Mouse (Mus musculus) small intestine, adult 2 months (tissue): ENCODE measurements around the gene Degs2.

Source experiments
- CTCF ChIP-seq: fragments of 200-500 bp; IDR thresholded peaks from 2 replicates; pipeline ENCODE4 v1.5.1; 2012; ENCODE audit warnings: low read depth, mild to moderate bottlenecking, control low read depth, inconsistent platforms, low read length, moderate library complexity, mixed read lengths; ENCODE audit not compliant: insufficient replicate concordance, insufficient read length; ENCODE audit errors: extremely low read depth
- POLR2A ChIP-seq: fragments of 200-500 bp; IDR thresholded peaks from 2 replicates; pipeline ENCODE4 v1.6.1; 2012; ENCODE audit warnings: low read depth, mild to moderate bottlenecking, control low read depth, inconsistent platforms, low read length, moderate library complexity

DNA sequence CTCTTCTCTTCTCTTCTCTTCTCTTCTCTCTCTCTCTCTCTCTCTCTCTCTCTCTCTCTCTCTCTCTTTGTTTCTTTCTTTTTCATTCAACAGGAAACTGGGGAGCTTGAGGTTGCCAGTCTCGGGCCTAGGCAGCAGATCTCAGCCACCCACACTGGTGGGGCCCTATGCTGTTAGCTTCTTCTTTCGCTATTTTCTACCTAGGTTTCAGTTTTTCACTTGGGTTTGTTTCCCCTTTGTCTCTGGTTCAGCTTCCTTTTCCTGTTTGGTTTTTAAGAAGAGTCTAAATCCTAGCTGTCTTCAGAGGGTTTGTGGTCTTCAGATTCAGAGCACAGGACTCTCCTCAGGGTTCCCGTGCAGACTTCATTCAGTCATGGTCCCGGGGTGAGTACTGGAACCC, 66.6 kb downstream of the Degs2 start:
- TF ChIP-seq POLR2A (no peak), CTCF (no peak)
